Mouse (Mus musculus): Measurements from ENCODE around the gene Ddx56. TPM values are rescaled to one million over a fixed set of nuclear protein-coding genes. Genes with fewer than 3 reads are reported as not detected.
"Not testable (repeated sequence)": the region's sequence is repeated elsewhere in the genome, so short reads cannot be mapped to it uniquely, and the experiment has no call there.

The Ddx56 gene
- polyA plus RNA-seq, 1 experiment: not detected

DNA sequence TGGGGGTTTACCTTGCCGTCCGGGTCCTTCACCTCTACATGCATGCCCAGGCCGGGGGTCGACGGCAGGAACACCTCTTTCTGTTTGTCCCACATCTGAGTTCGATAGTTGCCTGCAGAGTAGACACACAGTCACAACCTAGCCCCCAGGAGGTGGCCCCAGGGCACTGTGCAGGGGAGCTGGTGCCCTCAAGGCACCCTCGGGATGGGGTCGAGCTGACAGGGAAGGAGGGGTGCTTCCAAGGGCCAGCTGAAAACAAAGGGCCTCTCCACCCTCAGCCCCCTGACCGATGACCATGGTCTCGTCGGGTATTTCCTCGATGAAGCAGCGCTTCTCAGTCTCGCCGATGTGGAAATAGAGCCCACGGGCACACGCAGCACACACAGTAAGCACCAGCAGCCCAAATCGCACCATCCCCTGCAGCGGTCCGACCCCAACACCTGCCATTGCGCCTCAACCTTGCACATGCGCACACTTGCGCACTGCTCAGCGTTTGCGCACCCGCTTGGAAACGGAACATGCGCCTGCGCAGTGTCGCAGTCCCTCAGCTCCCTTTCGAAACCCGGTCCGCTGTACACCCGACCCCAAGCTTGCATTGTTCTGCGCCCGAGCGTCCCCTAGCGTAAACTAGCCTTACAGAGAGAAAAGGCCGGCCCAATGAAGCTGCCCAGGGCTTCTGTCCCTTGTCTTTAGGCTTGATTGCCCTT lies 7.0 kb upstream of the Ddx56 start, which contains the start of gene Tmed4:
Gene Tmed4, minus strand, starts transcription at position 484 of the 707 bp plus-strand sequence.
- WGBS: under 1% methylated on average over 39 of the region's 39 CpGs
- peak within 1 kb of the TSS; percentile 84 for H3K4me3 ChIP-seq (ENCODE audit: insufficient read depth, low read depth, low read length)
- TF ChIP-seq POLR2A (IDR thresholded peaks at IDR 0.05; ENCODE audit: insufficient read depth, low read depth, low read length) (peak; percentile 87), CTCF (IDR thresholded peaks at IDR 0.05; ENCODE audit: insufficient read depth, low read depth, low read length) (peak; percentile 47; the same call in 1 of the 2 replicates)
- peak within 1 kb of the TSS; percentile 72 for H3K27ac ChIP-seq (ENCODE audit: insufficient read depth, low read depth, low read length)
- H3K4me1 ChIP-seq (ENCODE audit: control insufficient read depth, insufficient read depth, low read length): peaks cover 5% of the 10 kb centered on the region; the same call in 1 of the 2 replicates

DNA sequence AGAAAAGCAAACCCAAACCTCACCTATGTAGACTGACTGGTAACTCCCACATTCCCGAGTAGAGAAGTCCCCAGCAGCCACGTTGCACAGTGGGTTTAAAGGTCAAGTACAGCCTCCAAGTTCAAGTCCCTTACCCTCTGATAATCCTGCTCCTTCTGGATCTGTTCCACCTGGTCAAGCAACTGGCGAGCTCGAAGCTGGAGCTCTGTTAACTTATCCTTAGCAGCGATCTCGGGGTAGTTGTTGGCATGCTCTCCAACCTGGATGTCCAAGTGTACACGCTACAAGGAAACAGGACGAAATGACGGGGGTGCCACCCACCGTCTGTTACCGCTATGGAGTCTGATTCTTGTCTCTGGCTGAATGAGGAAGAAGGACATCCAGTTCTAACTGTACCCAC lies 6.0 kb upstream of the Ddx56 start:
- TF ChIP-seq CTCF (IDR thresholded peaks at IDR 0.05; ENCODE audit: insufficient read depth, low read depth, low read length): no peak
- no peak for TF ChIP-seq POLR2A (IDR thresholded peaks at IDR 0.05; ENCODE audit: insufficient read depth, low read depth, low read length)
- 16% methylated on average over 11 of the region's 11 CpGs for WGBS
- no peak overlapping the region for H3K27ac ChIP-seq (ENCODE audit: insufficient read depth, low read depth, low read length)

DNA sequence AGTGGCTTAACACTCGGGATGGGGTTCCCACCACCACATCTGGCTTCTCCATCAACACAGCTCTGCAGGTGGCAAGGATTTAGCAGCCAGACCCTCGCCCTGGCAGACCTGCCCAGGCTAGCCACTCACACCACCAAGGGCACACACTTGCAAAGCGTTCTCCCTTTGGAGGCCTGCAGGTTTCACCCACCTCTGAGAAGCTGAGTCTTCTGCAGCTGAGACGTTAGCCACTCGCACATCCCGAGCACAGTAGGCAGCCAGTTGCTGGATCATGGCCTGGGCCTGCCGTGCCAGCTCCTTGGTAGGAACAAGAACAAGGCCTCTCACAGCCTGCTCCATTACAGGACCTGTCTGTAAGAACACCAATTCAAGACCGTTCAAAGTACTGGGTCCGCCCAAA lies 951 bp downstream of the Ddx56 start:
- H3K27ac ChIP-seq (ENCODE audit: insufficient read depth, low read depth, low read length): no peak overlapping the region
- H3K4me1 ChIP-seq (ENCODE audit: control insufficient read depth, insufficient read depth, low read length): peaks cover 7% of the 10 kb centered on the region
- peak overlapping the region; percentile 82 for H3K4me3 ChIP-seq (ENCODE audit: insufficient read depth, low read depth, low read length)
- WGBS: 63% methylated on average over 9 of the region's 9 CpGs
- TF ChIP-seq POLR2A (IDR thresholded peaks at IDR 0.05; ENCODE audit: insufficient read depth, low read depth, low read length) (no peak), CTCF (IDR thresholded peaks at IDR 0.05; ENCODE audit: insufficient read depth, low read depth, low read length) (no peak)

More for the DNA sequence above, 6.0 kb upstream of the Ddx56 start:
- H3K4me1 ChIP-seq (ENCODE audit: control insufficient read depth, insufficient read depth, low read length): peaks cover 5% of the 10 kb centered on the region; the same call in 1 of the 2 replicates
- H3K4me3 ChIP-seq (ENCODE audit: insufficient read depth, low read depth, low read length): peak overlapping the region; percentile 84

DNA sequence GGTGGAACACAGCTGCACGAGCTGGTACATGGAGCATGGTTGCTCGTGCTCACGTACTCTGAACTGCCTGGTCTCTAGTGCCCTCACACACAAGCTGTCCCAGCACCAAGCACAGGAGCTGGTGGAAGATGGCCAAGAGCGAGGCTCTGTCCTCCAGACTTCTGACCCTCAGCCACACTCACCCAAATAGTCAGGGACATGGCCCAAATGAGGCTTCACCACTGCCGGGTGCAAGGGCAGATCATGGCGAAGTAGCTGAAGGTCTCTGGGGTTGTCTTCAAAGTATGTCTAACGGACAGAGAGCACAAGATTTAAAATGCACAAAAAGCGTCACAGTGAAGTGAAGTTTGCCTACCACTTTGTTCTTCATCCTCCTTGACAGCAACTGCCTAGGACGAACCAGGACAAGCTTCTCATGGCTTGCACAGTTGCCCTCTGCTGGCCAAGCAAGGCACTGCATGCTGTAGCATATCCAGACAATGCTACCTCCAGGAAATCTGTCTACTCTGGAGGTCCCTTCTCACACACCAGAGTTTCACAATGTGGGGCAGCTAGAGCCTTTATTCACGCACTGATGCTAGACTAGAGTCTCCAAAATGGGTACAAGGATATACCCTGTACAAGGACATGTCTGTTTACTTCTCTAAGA lies 6.0 kb downstream of the Ddx56 start:
- 72% methylated on average over 10 of the region's 10 CpGs for WGBS
- H3K4me3 ChIP-seq (ENCODE audit: insufficient read depth, low read depth, low read length): no peak overlapping the region
- peak; percentile 53; the same call in 1 of the 2 replicates for TF ChIP-seq CTCF (IDR thresholded peaks at IDR 0.05; ENCODE audit: insufficient read depth, low read depth, low read length)
- no peak for TF ChIP-seq POLR2A (IDR thresholded peaks at IDR 0.05; ENCODE audit: insufficient read depth, low read depth, low read length)

DNA sequence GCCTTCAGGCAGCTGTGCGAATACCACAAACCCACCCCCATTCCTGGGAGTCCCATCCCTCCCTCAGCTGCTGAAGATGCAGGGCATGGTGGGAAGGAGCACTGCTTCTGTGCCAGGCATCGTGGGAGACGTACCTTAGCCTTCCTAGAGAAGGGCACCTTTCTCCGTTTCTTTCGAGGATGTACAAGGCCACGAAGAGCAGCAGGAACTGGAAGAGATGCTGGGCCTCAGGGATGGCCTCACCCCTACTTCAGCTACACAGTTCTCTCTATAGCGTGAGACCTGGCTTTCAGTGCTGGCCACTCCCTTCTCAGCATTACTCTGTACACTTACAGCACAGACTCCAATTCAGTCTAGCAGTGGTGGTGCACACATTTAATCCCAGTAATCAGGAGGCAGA lies 8.2 kb downstream of the Ddx56 start:
- Histone ChIP-seq H3K4me3 (ENCODE audit: insufficient read depth, low read depth, low read length) (no peak overlapping the region), H3K27ac (ENCODE audit: insufficient read depth, low read depth, low read length) (no peak overlapping the region)
- WGBS: 92% methylated on average over 7 of the region's 7 CpGs

More for the DNA sequence above, 6.0 kb downstream of the Ddx56 start:
- Histone ChIP-seq H3K4me1 (ENCODE audit: control insufficient read depth, insufficient read depth, low read length) (peaks cover 4% of the 10 kb centered on the region), H3K27ac (ENCODE audit: insufficient read depth, low read depth, low read length) (no peak overlapping the region)

GRCm38 (mm10) chr11:6256490-6257072 lies 11.0 kb downstream of the Ddx56 start:
- WGBS: 70% methylated on average over 6 of the region's 6 CpGs
- TF ChIP-seq POLR2A (IDR thresholded peaks at IDR 0.05; ENCODE audit: insufficient read depth, low read depth, low read length): no peak
- TF ChIP-seq CTCF (IDR thresholded peaks at IDR 0.05; ENCODE audit: insufficient read depth, low read depth, low read length): no peak
- H3K27ac ChIP-seq (ENCODE audit: insufficient read depth, low read depth, low read length): no peak overlapping the region
- no peak overlapping the region for H3K4me3 ChIP-seq (ENCODE audit: insufficient read depth, low read depth, low read length)
- no peaks in the 10 kb centered on the region for H3K4me1 ChIP-seq (ENCODE audit: control insufficient read depth, insufficient read depth, low read length)

More for the DNA sequence above, 8.2 kb downstream of the Ddx56 start:
- TF ChIP-seq CTCF (IDR thresholded peaks at IDR 0.05; ENCODE audit: insufficient read depth, low read depth, low read length) (no peak), POLR2A (IDR thresholded peaks at IDR 0.05; ENCODE audit: insufficient read depth, low read depth, low read length) (no peak)
- no peaks in the 10 kb centered on the region for H3K4me1 ChIP-seq (ENCODE audit: control insufficient read depth, insufficient read depth, low read length)

DNA sequence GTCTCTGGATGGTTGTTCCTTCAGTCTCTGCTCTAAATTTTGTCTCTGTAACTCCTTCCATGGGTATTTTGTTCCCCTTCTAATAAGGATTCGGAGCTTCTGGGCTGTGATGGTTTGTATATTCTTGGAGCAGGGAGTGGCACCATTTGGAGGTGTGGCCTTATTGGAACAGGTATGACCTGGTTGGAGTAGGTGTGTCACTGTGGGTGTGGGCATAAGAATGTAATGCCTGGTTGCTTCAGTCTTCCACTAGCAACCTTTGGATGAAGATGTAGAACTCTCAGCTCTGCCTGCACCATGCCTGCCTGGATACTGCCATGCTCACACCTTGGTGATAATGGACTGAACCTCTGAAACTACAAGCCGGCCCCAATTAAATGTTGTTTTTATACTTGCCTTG lies 13.0 kb downstream of the Ddx56 start:
- WGBS: 88% methylated on average over 2 of the region's 2 CpGs
- H3K27ac ChIP-seq (ENCODE audit: insufficient read depth, low read depth, low read length); H3K4me3 ChIP-seq (ENCODE audit: insufficient read depth, low read depth, low read length); H3K4me1 ChIP-seq (ENCODE audit: control insufficient read depth, insufficient read depth, low read length): not testable (repeated sequence)

DNA sequence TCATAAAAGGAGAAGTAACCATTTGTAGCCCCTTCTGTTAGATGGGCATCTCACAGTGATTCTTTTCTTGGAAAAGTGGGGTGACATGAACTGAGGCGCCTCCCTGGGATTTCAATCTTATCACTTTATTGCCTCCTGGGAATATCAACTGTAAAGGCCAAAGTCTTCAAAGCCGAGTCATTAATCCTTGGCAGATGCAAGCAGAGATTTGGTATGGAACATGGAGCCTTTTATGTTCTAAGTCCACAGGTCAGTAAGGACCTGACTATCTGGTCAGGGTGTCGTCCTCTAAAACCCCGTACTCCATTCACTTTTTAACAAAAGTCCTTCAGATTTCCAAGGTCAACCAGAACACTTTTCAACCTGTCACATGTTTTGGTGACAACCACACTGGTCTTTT lies 14.7 kb downstream of the Ddx56 start:
- TF ChIP-seq CTCF (IDR thresholded peaks at IDR 0.05; ENCODE audit: insufficient read depth, low read depth, low read length) (no peak), POLR2A (IDR thresholded peaks at IDR 0.05; ENCODE audit: insufficient read depth, low read depth, low read length) (no peak)
- H3K4me1 ChIP-seq (ENCODE audit: control insufficient read depth, insufficient read depth, low read length): no peaks in the 10 kb centered on the region
- no peak overlapping the region for H3K27ac ChIP-seq (ENCODE audit: insufficient read depth, low read depth, low read length)
- H3K4me3 ChIP-seq (ENCODE audit: insufficient read depth, low read depth, low read length): no peak overlapping the region
- WGBS: 89% methylated on average over 4 of the region's 4 CpGs

GRCm38 (mm10) chr11:6252248-6252647 lies 15.3 kb downstream of the Ddx56 start:
- H3K27ac ChIP-seq (ENCODE audit: insufficient read depth, low read depth, low read length): no peak overlapping the region
- TF ChIP-seq CTCF (IDR thresholded peaks at IDR 0.05; ENCODE audit: insufficient read depth, low read depth, low read length) (no peak), POLR2A (IDR thresholded peaks at IDR 0.05; ENCODE audit: insufficient read depth, low read depth, low read length) (no peak)
- WGBS: 92% methylated on average over 5 of the region's 5 CpGs
- no peaks in the 10 kb centered on the region for H3K4me1 ChIP-seq (ENCODE audit: control insufficient read depth, insufficient read depth, low read length)
- H3K4me3 ChIP-seq (ENCODE audit: insufficient read depth, low read depth, low read length): no peak overlapping the region
